9 mouse cellular contexts compared by ENCODE assay signal in the genomic region with DNA sequence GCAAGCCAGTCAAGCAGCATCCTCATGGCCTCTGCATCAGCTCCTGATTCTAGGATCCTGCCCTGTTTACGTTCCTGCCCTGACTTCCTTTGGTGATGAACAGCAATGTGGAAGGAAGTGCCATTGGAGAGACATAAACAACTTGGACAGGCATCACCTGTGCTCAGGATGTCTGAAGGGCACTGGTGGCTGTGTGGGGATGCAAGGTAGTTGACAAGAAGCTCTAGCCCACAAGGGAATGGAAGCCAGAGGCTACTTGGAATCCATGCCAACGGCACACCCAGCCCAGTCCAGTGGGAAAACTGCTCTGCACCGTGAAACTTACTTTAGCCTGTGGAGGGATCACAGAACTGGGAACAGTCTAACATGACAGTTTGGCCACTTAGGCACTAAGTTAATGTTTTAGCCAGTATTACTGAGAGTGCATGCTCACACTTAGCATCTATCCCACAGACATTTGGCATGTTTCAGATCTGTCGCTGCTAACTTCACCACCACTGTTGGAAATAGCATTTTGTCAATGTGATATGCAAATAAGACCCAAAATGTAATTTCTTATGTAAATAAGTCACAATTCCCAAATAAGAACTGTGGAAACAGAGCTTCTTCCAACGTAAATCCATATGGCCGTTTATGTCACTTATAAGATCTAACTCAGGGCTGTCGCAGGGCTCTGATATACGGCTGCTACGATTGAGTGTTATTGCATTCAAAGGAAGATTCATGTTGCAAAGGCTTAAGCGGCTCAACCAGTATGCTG.
"Had no signal": no experiment of that assay in that cellular context is flagged by ENCODE, and none has a peak within 500 bp of the region (broad histone marks: within the 10 kb centered on the region; RNA-seq: fewer than 3 reads in every experiment).

No protein-coding gene starts in this region.

- DNase-seq: kidney, adult 8-10 months; kidney, postnatal 25 days; layer of hippocampus, adult 9-11 months; layer of hippocampus, postnatal 36 days; lung, embryonic 14.5 days; lung, postnatal 10 days; lung, postnatal 4 days; midbrain, embryonic 14.5 days; thymus, postnatal 4 days had no signal
